Mouse (Mus musculus): ENCODE data around the gene Slc48a1.

Slc48a1 gene

DNA sequence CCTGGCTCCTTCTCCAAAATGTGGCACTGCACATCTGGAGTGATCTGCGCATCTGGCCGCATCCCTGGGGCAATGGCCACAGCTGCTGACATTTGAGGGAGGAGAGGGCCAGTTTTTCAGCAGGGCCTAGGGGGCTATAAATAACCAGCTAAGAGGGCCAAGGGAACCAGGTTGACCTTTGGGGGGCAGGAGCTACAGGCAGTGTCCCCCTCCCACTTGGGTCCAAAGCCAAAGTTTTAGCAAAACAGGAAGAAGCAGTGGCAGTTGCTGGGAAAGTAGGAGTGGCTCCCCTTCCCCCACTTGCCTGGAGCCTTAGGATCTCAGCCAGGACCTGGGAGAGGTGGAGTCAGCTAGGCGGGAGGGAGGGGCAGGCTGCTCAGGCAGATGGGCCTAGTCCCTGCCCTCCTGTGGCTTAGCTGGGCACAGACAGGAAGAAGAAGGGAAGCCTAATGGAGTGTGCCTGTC is 61.7 kb downstream of the Slc48a1 start:
- DNase-seq (ENCODE audit: extremely low read depth, low read depth, low spot score), result no peak

DNA sequence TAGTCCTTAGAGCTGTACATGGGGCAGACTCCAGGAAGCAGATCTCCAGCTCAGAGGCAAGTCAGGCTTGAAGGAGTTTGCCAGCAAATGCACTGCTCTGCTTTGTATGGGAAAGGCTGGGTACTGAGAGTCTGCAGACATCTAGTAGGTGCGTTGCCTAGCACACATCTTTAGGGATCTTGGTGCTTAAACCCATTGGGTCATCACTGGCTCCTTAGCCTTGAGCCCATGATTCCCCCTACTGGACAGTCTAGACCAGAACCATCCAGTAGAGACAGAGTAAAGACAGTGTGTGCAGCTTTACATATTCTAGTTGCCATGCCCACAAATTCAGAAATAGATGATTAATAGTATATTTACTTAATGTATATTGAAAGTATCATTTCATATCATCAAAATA is 62.5 kb downstream of the Slc48a1 start:
- DNase-seq (ENCODE audit: extremely low read depth, low read depth, low spot score), result no peak

DNA sequence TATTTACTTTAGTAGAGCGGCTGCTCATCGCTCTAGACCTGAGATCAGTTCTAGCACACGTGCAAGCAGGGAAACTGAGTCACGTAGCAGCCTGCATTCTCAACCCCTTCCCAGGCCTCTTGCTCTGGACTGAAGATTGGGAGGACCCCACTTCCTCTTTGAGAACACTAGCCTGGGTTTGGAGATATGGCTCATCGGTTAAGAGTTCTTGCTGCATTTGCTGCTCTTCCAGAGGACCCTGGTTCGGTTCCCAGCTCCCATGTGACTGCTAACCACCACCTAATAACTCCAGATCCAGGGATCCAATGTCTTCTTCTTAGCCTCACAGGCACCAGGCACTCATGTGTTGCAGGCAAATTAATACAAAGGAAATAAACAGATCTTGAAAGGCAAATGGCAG is 63.1 kb downstream of the Slc48a1 start:
- DNase-seq (ENCODE audit: extremely low read depth, low read depth, low spot score), result no peak

DNA sequence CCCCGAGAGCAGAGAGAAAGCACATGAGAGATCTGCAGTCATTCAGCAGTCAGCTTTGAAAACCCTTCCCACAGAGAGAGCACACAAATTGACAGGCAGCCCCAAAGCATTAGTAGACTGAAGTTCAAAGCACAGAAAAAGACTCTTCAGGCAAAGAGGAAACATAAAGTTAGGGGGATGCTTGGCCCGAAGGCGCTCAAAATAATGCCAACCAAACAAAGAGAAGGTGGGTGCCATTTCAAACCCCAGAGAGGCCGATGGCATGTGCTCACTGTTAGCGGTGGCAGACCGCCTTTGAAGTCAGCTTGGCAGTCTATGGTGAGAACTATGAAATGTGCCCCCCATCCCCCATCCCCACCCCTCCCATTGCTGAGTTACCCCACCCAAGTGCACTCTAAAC is 63.7 kb downstream of the Slc48a1 start:
- no peak for DNase-seq (ENCODE audit: extremely low read depth, low read depth, low spot score)
